Mouse (Mus musculus) cerebellum, postnatal 14 days (tissue): ENCODE data around the gene Fam209.

Experiments used
- DNase-seq, 2 experiments: peaks; one replicate each; pipeline ENCODE4 v3.0.0; 2021; ENCODE audit warnings: mixed read lengths in 2 of 2

Gene Fam209

DNA sequence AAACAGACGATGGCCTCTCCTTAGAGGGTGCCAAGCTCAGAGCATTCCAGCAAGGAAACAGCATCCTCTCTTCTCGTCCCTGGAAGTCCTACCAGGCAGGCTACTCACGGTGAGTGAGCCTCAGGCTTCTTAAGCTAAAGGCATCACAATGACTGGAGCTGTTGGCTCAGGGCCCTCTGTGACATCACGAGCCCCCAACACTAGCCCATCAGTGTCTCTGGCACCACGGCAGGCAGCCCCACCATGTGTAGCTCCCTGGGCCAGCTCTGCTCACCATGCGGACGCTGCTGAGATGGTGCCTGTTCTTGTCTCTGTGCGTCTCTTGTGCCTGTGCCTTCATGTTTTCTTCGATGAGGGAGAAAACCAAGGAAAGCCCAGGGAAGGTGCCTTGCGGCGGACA, at the start of gene Fam209:
Gene Fam209, plus strand, starts transcription at position 203 of the 400 bp plus-strand sequence.
- DNase-seq, result peak in 1 of 2 experiments; percentile 35

DNA sequence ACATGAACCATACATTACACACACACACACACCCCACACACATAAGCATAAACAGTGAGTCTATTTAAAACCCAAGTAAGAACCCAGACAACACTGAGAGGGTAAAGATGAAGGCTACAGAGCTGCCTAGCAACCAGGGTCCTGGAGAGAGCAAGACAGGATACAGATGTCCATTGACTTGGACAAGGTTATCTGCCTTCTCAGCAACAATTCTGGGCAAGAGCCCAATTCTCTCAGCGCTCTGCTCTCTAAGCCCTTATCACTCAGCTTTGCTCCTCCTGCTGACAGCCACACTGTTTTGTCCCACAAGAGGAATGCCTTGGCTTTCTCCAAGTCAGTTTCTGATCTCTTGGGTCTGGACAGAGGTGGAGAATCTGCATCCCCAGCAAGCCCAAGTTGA, 41.7 kb upstream of the Fam209 start:
- DNase-seq, result no peak

DNA sequence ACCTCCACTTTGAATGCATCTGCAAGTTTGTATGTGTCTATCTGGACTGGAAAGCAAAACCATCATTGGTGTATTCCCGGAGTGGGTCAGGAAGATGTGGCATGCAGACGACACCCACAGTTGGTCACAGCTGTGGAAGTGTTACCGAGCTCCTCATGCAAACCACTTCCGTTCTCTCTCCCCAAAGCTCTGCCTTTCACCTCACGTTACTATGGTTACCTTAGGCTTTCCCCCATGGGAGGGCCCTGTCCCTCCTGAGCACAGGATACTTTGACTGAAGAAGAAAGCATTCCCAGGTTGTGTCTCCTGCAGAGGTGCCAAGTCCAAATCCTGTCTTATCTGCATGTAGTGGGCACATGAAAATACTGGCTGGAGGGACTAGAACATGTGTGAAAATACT, 38.6 kb upstream of the Fam209 start:
- no peak for DNase-seq

DNA sequence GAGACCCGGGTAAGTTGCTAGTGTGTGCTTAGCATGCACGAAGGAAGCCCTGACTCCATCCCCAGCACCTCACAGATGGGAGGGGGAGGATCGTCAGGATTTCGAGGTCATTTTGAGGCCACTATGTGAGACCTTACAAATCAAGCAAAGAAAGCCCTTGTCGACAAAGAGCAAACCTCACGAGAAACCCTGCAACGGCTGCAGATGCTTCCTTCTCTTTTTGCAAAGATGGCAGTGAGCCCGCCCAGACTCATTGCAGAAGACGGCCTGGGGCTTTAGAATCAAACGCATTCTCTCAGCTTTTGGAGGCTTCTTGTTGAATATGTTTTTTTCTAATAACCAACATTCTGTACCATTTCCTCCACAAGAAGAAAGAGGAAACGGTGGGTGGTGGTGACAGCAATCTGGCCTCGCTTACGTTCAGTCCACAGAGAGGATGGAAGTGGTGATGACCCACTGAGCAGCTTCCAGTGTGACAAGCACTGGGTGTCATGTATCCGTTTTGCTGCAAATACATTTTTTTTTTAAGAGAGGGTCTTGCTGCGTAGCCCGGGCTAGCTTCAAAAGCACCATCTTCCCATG, 34.9 kb upstream of the Fam209 start:
- DNase-seq, result no peak

DNA sequence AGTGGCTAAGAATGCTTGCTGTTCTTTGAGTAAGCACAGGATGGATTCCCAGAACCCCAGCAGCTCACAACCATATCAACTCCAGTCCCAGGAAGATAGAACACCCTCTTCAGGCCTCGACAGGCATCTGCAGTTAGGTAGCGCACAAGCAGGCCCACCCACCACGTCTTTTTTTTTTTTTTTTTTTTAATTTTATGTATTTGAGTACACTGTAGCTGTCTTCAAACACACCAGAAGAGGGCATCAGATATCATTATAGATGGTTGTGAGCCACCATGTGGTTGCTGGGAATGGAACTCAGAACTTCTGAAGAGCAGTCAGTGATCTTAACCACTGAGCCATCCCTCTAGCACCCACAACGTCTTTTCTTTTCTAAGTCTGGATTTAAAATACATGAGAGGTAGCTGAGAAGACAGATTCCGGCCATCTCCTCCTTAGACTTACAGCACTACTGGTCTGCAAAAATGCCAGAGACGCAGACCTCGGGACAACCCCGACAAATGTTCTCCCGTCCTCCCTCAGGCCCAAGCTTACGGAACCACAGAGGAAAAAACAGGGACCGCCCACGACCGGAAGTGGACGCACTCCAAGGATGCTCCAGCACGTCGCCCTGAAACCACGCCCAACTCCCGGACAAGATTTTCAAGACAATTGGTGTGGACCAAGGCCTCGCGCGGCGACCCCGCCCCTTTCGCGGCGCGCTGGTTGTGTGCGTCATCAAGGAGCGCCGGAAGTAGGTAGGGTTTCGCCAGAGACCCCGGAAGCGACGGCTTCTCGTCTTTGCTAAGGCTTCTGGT, 32.3 kb upstream of the Fam209 start, which contains the start of gene Rtf2:
Gene Rtf2, plus strand, starts transcription at position 714 of the 797 bp plus-strand sequence.
- DNase-seq, result peak; percentile 100

DNA sequence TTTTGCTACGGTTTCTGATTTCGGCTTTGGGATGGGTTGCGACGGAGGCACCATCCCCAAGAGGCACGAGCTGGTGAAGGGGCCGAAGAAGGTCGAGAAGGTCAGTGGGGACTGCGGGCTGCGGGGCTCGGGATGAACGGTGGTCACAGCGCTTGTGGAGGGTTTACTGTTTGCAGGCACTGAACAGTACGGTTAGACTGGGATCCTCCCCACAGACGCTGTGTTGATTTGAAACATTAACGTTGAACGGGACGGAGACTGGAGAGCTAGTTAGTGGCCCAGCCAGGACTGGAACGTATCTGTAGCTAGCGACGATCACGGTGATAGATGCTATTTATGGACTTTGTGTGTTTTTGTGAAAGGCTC, 31.7 kb upstream of the Fam209 start:
- no peak for DNase-seq

DNA sequence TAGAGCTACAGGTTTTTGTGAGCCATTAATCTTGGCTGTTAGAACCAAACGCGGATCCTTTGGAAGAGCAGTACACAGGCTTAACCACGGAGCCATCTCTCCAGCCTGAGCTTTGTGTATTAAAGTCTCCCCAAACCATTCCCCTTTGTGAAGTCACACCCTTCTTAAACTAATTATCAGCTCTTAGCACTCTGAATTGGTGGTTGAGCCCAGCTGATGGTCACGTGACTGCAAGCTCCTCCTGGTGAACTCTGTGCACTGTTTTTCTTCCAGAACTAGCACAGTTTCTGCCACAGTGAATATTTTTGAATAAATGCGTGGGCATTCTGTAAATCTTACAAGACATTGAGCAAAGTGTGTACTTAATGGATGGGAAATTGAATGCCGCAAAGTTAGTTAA, 31.1 kb upstream of the Fam209 start:
- no peak for DNase-seq

DNA sequence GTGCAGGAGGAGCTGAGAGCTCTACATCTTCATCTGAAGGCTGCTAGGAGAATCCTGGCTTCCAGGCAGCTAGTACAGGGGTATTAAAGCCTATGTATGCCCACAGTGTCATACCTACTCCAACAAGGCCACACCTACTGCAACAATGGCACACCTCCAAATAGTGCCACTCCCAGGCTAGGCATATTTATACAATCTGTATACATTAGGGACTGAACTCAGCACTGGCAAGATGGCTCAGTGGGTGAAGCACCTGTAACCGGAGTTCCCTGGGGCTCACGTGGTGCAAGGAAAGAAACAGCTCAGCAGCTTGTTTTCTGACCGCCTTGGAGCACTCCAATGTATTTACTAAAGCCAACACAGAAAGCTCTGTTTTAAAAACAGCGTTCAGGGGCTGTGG, 26.7 kb upstream of the Fam209 start:
- no peak for DNase-seq

DNA sequence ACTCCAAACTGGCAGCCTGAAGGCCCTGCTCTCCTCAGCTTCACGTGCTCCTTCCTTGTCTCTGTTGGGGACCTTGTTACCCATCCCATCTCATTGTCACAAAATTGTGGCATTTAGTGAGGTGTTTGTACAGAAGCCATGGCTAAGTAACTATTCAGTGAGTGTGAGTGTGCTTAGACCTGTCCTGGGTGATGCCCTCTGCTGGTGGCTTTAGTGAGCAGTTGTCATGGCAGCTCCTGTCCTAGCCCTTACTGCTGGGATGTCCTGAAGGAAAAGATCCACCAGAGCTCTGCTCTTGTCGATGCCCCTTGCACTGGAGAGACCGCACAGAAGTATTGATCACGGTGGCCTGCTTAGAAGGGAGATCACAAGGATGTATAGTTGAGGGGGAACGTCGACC, 25.0 kb upstream of the Fam209 start:
- peak in 1 of 2 experiments; percentile 39 for DNase-seq

DNA sequence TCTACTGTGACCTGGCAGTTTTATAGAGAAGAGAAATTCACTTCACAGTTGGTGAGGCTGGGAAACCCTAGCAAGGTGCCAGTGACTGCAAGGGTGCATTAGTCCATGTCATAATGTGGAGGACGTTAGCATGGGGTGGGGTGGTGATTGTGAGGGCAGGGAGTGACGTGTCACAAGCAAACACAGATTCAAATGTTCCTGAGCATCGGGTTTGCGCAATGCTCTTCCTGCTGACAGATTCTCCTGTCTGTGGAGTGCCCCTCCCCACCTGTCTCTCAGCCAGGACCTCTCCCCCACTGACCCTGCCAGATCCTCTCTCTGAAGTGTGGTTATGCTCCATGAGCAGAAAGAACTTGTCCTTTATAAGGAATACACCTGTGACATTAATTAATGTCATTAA, 24.0 kb upstream of the Fam209 start:
- DNase-seq, result no peak

DNA sequence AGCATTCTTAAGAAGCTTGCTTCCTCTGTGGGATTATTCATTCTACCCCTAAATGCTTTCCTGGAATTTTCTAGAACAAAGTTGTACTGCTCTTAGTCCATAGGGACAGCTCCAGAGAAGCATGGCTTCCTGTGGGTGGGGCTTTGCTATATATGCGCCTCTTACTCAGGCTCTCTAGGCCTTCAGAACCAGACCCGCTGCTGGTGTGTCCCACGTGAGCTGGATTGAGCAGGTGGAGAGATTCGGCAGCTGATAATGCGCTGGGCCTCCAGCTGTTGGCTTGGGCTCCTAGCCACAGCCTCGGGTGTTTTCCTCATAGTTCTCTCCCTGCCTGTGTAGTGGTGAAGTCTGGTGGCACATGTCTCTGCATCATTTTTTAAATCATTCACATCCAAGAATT, 21.7 kb upstream of the Fam209 start:
- no peak for DNase-seq

DNA sequence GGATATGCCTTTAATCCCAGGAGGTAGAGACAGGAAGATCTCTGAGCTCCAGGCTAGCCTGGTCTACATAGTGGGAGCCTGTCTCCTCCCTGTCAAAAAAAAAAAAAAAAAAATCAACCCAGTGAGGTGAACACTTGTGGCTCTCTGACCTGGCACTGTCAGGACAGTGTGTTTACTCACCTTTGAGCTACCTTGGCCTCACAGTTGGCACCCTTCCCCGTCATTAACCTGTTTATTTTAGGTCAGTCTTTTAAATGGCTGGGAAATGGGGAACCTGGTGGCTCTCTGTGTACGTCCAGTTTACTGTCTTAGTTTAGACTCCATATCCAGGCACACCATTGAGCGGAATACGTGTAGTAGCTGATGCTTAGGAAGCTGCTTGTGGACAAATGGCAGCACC, 20.3 kb upstream of the Fam209 start:
- no peak for DNase-seq

DNA sequence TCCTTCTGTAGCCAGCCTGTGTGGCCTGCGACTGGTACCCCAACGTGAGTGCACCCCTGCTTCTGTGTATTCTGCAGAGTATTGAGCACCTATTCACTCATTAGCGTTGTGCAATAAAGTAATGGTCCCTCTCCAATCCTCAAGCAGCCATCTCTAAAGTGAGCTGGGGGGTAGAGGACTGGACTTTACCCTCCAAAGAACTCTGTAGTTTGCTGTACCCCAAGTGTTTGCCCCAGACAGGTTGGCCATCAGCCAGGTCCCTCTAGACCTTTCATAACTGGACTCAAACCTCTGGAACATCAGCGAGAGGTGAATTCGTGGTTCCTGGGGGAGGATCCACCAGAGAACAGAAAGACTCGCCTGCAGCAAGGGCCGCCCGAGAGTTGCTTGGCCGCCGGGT, 19.9 kb upstream of the Fam209 start:
- no peak for DNase-seq

DNA sequence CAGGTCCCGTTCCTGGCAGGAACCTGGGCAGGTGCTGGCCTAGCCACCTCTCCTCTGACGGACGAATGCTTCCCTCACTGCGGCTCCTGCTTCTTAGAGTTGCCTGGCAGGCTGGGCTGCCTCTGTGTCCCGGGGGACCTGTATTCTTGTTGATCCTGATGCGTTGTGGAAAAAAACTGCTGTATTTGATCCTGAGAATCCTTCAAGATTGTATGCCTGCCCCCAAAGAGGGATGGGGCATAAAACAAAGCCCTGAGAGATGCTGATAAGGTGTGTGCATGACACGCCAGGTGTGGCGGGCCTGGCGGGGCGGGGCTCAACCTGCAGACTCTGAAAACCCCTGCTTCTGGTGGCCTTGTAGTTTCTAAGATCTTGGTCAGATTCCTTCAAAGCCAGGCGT, 13.8 kb upstream of the Fam209 start, which contains the start of gene Gcnt7:
Gene Gcnt7, minus strand, starts transcription at position 101 of the 400 bp plus-strand sequence.
- no peak for DNase-seq

DNA sequence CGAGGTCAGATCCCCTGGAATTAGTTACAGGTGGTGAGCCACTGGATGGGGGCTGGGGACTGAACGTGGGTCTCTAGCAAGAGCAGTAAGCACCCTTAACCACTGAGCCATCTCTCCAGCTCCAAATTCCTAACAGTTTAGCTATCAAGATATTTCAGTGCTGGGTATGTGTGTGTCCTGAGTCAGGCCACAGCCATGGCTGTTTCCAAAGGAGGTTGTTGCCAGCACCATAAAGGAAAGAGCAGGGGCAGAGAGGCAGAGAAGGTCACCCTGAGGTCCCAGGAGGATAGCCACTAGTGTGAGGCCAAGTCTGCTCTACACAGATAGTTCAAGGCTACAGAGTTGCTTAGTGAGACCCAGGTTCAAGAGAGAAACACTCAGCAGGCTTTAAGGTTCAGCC, 11.7 kb upstream of the Fam209 start:
- DNase-seq, result no peak

DNA sequence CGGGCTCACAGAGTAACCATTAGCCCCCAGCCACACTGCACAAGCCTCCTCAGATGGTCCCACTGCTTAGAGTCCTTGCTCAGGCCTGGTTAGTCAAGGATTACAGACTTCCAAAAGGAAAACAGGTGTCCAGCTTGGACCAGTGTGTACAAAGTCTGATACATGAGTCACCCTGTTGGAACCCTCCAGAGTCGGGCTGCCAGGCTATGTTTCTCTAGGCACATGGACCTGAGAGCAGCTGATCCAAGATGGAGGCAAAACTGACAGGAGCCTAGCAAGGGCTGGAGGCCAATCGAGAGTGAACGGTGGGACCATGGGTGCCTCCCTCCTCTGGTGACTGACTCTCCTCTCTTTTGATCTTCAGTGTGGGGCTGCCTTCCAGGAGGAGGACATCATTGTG, 9.5 kb upstream of the Fam209 start:
- DNase-seq, result no peak

DNA sequence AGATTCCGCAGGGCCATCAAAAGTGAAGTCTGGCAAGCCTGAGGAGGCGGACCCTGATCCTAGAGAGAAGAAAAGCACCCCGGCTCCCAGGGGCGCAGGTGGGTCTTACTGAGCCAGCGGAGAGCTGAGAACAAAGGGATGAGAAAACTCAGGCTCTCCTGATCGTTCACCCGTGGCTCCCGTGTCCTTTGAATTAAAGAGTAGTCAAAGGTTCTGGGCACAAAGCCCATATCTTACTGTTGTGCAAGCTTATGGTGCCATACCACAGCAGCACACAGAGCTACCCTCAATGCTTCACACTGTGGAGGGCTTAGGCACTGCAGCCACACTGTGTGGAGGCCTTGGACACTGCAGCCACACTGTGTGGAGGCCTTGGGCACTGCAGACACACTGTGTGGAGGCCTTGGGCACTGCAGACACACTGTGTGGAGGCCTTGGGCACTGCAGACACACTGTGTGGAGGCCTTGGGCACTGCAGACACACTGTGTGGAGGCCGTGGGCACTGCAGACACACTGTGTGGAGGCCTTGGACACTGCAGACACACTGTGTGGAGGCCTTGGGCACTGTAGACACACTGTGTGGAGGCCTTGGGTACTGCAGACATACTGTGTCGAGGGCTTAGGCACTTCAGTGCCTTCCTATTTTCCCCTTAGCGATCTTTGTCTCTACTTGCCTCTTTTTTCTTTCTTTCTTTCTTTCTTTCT, 5.7 kb upstream of the Fam209 start:
- DNase-seq, result no peak

DNA sequence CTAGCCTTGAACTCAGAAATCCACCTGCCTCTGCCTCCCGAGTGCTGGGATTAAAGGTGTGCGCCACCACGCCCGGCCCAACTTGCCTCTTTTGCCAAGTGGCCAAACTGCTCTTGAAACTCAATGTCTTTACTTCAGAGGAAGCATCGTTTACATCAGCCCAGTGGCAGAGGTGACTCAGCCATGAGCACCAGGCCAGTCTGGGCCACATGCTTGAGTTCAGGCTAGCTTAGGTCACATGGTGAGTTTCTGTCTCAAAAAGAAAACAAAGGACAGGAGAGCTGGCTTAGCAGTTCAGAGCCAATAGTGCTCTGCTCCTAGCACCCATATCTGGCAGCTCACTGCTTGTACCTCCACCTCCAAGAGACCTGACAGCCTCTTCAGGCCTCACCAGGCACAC, 5.1 kb upstream of the Fam209 start:
- no peak for DNase-seq

DNA sequence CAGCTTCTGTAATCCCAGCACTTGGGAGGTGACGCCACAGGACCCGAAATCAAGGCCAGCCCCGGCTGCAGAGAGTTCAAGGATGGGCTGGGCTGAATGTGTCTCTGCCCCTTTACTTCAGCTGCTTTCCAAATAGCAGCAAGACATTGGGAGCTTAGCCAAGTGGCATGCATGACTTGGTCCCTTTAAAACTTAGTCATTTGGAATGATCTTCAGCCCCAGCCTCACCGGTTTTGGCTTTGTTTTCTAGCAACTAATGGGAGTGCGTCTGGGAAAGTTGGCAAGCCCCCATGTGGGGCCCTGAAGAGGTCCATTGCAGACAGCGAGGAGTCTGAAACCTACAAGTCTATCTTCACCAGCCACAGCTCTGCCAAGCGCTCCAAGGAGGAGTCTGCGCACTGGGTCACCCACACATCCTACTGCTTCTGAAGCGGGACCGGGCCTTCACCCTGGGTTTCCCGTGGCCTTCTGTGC, 3.9 kb upstream of the Fam209 start:
- peak; percentile 81 to 86 for DNase-seq

DNA sequence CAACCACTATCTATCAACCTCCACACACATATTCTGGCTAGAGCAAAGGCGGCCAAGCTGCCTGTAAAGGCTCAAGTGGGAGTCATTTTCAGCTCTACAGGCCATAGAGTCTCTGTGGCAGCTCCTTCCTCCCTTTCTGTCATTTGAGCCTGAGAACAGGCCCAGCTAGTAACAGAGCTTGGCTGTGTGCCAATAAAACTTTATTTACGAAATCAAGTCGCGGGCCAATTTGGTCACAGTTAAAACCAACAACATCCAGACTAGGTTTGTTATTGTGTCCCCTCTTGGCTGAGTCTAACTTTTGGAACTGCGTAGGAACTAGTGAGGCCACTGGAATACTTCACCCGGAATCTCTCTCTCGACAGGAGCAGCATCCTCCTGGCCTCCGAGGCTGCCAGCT, 1.3 kb downstream of the Fam209 start:
- no peak for DNase-seq

DNA sequence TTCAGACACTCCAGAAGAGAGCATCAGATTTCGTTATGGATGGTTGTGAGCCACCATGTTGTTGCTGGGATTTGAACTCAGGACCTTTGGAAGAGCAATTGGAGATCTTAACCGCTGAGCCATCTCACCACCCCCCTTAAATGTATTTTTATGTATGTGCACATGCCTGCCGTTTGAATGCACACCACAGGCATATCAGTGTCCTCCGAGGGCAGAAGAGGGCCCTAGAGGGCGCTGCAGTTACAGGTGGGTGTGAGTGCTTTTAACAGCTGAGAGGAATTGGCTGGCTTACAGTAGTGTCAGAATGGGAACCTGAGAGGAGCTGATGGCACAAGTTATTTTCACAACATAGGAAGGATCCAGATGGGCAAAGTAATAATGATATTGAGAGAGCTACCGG, 2.6 kb downstream of the Fam209 start:
- peak; percentile 21 to 60 for DNase-seq

DNA sequence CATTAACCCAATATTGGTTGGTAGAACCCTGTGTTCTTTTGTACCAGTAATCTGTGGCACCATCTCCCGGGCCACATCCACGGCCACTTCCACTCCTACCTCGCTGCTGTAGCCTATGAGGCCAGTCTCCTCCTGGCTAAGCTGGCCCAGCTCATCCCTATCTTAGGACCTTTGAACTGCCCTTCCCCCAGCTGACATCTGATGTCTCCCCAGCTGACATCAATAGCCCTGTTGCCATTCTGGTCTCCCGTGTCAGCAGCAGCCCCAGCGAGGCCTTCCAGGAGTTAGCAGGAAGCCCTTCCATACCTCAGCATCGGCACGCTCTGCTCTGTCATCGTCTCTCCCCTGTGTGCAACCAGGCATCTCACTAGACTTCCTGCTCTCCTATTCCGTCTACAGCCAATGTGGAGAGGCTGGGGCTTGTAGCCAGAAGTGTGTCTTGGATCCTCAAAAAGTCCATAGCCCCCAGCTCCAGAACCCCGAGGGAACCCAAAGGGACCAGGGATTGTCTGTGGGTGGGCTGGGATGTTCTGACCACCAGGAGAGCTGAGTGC, 4.5 kb downstream of the Fam209 start:
- no peak for DNase-seq

DNA sequence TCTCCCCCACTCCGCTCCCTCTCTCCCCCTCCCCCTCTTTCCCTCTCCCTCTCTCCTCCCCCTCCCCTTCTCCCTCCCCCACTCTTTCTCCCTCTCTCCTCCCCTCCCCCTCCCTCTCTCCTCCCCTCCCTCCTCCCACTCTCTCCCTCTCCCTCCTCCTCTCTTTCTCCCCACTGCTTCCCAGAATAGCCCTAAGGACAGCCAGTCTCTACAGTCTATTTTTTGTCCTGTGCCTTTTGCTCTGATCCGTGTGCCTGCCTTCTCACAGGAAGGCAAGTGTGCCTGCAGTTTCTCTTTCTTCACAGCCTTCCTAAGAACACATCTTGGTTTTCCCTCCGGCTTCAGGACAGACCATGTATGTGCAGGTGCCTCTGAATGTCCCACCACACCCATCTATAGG, 5.0 kb downstream of the Fam209 start:
- DNase-seq, result no peak

DNA sequence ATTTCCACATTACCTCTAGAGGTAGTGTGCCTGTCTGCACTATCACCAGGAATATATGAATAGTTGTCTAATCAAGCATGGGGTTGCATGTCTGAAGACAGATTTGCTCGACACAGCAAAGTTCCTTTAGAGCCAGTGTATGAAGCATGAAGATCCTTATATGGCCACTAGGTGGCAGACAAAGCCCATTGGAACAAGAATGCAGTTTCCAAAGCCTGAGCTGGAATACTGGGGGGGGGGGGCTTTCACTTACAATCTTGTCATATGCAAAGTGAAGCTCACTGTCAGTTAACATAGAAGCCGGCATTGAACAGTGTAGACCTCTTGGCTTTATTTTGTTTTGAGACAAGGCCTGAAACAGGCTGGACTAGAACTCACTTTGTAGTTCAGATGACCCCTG, 5.5 kb downstream of the Fam209 start:
- peak; percentile 64 to 69 for DNase-seq
